In the genomic region with DNA sequence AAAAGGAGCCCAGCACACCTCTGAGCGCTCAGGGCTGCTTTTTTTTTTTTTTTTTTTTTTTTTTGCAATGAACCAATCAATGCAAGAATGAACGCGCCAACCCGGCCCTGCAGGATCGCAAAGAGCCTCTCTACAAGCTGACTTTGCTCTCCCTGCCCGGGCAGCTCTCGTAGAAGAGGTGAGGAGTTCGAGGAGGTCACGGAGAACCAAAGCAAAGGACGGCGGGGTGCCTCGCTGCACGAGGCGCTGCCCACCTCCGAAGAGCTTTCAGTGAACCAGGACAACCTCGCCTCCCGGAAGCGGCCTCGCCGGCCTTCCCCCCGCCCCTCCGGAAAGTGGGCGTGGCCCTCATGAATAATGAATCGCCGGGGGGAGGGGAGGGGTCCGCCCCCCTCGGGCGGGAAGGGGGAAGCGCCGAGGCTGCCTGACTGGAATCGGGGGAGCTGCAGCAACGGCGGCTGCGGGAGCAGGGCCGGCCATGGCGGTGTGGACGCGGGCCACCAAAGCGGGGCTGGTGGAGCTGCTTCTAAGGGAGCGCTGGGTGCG, we compare ENCODE assay signal across 8 mouse cellular contexts. TPM values are rescaled to one million over a fixed set of nuclear protein-coding genes. Genes with fewer than 3 reads are reported as not detected.
DNase-seq lines count a peak whose midpoint lies in the region; ATAC-seq lines count a peak whose summit lies in the region.

TSS of gene Sntb2 (plus strand) at position 427 of the 546 bp plus-strand sequence.

- ATAC-seq in intestine, embryonic 14.5 days (replicated peaks; ENCODE audit: low FRiP score, low TSS enrichment, low read depth) = peak; percentile 85

- H3K4me2 ChIP-seq in intestine, embryonic 14.5 days (ENCODE audit: low read length) = peak within 1 kb of the TSS; percentile 90

- DNase-seq in ZHBTc4 (ENCODE audit: low read depth, low spot score) = peak; percentile 98
- peak; percentile 76 to 93 for DNase-seq in cerebellum, postnatal 4 days (ENCODE audit: low spot score in 2 of 2)
- peak; percentile 94 for DNase-seq in gastrocnemius, postnatal 14 days
- DNase-seq in intestine, embryonic 14.5 days (ENCODE audit: low spot score) = peak; percentile 99
- DNase-seq in left cerebral cortex, postnatal 14 days (ENCODE audit: low spot score in 2 of 2) = peak; percentile 81 to 84
- DNase-seq in mesoderm, embryonic 11.5 days (ENCODE audit: low read depth, low spot score) = peak; percentile 96
- peak; percentile 84 for DNase-seq in right cerebral cortex, postnatal 36 days (ENCODE audit: low spot score in 2 of 2)
- peak; percentile 96 for DNase-seq in yolk sac, embryonic 10.5 days (ENCODE audit: low spot score)

- 1% methylated on average over 39 of the region's 41 CpGs for WGBS in intestine, embryonic 14.5 days

- H3K4me1 ChIP-seq in intestine, embryonic 14.5 days (replicated peaks; ENCODE audit: control insufficient read depth, insufficient read depth, low read length) = peaks cover 20% of the 10 kb centered on the region

- no peaks in the 10 kb centered on the region for H3K27me3 ChIP-seq in intestine, embryonic 14.5 days (replicated peaks; ENCODE audit: control insufficient read depth, insufficient read depth, low read length)

- peak within 1 kb of the TSS; percentile 55 for H3K4me3 ChIP-seq in intestine, embryonic 14.5 days (ENCODE audit: low read depth, low read length)

- H3K9me3 ChIP-seq in intestine, embryonic 14.5 days (ENCODE audit: control insufficient read depth, low read length) = no peaks in the 10 kb centered on the region

- intact Hi-C loops in gastrocnemius, postnatal 14 days (cut with DNase I; ENCODE audit: low total_unique reads) = no loop called here
- intact Hi-C loops in left cerebral cortex, postnatal 14 days (cut with DNase I) = loop anchor here (5.0 kb wide), 2 partner anchors 52 to 67 kb away; no protein-coding TSS in a partner anchor

- peak within 1 kb of the TSS; percentile 87 for H3K27ac ChIP-seq in intestine, embryonic 14.5 days (ENCODE audit: low read depth)

- peak within 1 kb of the TSS; percentile 91 for H3K9ac ChIP-seq in intestine, embryonic 14.5 days (ENCODE audit: low read length)

- no peaks in the 10 kb centered on the region for H3K36me3 ChIP-seq in intestine, embryonic 14.5 days (ENCODE audit: control insufficient read depth, insufficient read depth, low read length)

RNA-seq across cellular contexts. Expression of gene Sntb2, which starts in this region (rescaled TPM):
- 10 to 100 TPM; 11.0 to 13.9 TPM for total RNA-seq in gastrocnemius, postnatal 14 days (2021)
- 15.1 TPM in 2 replicates for polyA plus RNA-seq in intestine, embryonic 14.5 days (2014; fragmentation: Nextera tagmentation; extraction: Ambion mirVana)
- 10 to 100 TPM in 1 of 2 experiments, 1 to 10 TPM in 1; 8.1 to 10.7 TPM for total RNA-seq in left cerebral cortex, postnatal 14 days (2021)

Comparison
In these comparisons a context has a peak if more than half of its experiments do, and no peak if none do; other contexts are left out.
1. Peak in every context shown above with its lines: DNase-seq, ATAC-seq, H3K4me3 ChIP-seq and H3K27ac ChIP-seq.